Mouse (Mus musculus) CH12.LX (cell line): ENCODE measurements at regions not wholly inside any gene's neighbourhood (a gene's known extent, or its start where the extent isn't known, plus 50 kb on each side); places are given as distances from the start of the nearest gene placed in this dataset.

Experiments
- DNase-seq: peaks from one replicate; pipeline ENCODE4 v3.0.0-alpha.2; 2013; ENCODE audit errors: extremely low read depth
- H3K27ac ChIP-seq: 2 replicates; pipeline ENCODE4 v1.5.1; 2012; ENCODE audit warnings: low read depth, mild to moderate bottlenecking, control low read depth, moderate library complexity; ENCODE audit not compliant: insufficient read depth
- H3K27me3 ChIP-seq: replicated peaks from 2 replicates; pipeline ENCODE3; 2012; ENCODE audit warnings: inconsistent platforms
- H3K36me3 ChIP-seq, 2 experiments: replicated peaks in 1 of 2; 2 replicates each; pipeline versions ENCODE3 to v1.6.1; 2012; ENCODE audit warnings: inconsistent platforms in 1 of 2, low read length in 1 of 2, mild to moderate bottlenecking in 1 of 2, mixed read lengths in 1 of 2, moderate library complexity in 1 of 2; ENCODE audit not compliant: control insufficient read depth in 1 of 2, insufficient read depth in 1 of 2
- H3K4me1 ChIP-seq, 2 experiments: 2 replicates each; pipeline ENCODE4 v1.6.1; 2012; ENCODE audit warnings: inconsistent platforms in 1 of 2, moderate library complexity in 1 of 2; ENCODE audit not compliant: insufficient read depth in 2 of 2, control insufficient read depth in 1 of 2
- H3K4me2 ChIP-seq: 2 replicates; pipeline ENCODE4 v1.6.1; 2012; ENCODE audit warnings: low read depth, mild to moderate bottlenecking, control low read depth; ENCODE audit not compliant: poor library complexity, insufficient read depth, severe bottlenecking
- H3K4me3 ChIP-seq, 3 experiments: fragments of 150-350 bp in 1 of 3; sonication (generic) in 1 of 3; replicated peaks in 1 of 3; 2 replicates each; pipeline versions ENCODE3 to v1.5.1; 2011 to 2012; ENCODE audit warnings: low read depth in 2 of 3, low read length in 2 of 3, mild to moderate bottlenecking in 2 of 3, moderate library complexity in 2 of 3, control low read depth in 1 of 3, improper control_type of control experiment in 1 of 3, inconsistent platforms in 1 of 3, mixed read lengths in 1 of 3; ENCODE audit not compliant: poor library complexity in 1 of 3
- H3K79me2 ChIP-seq: replicated peaks from 2 replicates; pipeline ENCODE4 v1.6.1; 2012; ENCODE audit warnings: mild to moderate bottlenecking, moderate library complexity; ENCODE audit not compliant: control insufficient read depth, poor library complexity, insufficient read depth, severe bottlenecking; ENCODE audit errors: extremely low read depth
- H3K9ac ChIP-seq: 2 replicates; pipeline ENCODE4 v1.6.1; 2012; ENCODE audit warnings: low read depth, mild to moderate bottlenecking, control low read depth, moderate library complexity; ENCODE audit not compliant: insufficient read depth
- H3K9me3 ChIP-seq: replicated peaks from 2 replicates; pipeline ENCODE3; 2012; ENCODE audit warnings: low read length, inconsistent platforms, mixed read lengths
- EP300 ChIP-seq: IDR thresholded peaks from 2 replicates; pipeline ENCODE4 v1.6.1; 2011; ENCODE audit warnings: low read length, improper control_type of control experiment
- GABPA ChIP-seq: IDR thresholded peaks from 2 replicates; pipeline ENCODE4 v1.6.1; 2012; ENCODE audit warnings: low read depth, low read length, improper control_type of control experiment, inconsistent platforms; ENCODE audit not compliant: insufficient replicate concordance
- HCFC1 ChIP-seq: IDR thresholded peaks from 2 replicates; pipeline ENCODE4 v1.6.1; 2012; ENCODE audit warnings: low read depth, mild to moderate bottlenecking, inconsistent platforms, low read length, improper control_type of control experiment
- IRF4 ChIP-seq: IDR thresholded peaks from 2 replicates; pipeline ENCODE4 v1.6.1; 2014; ENCODE audit warnings: low read depth, mild to moderate bottlenecking, inconsistent platforms, low read length, improper control_type of control experiment
- JUN ChIP-seq: IDR thresholded peaks from 2 replicates; pipeline ENCODE4 v1.6.1; 2011; ENCODE audit warnings: low read depth, mild to moderate bottlenecking, low read length, improper control_type of control experiment, moderate library complexity; ENCODE audit not compliant: insufficient read depth
- JUND ChIP-seq: conservative IDR thresholded peaks from 2 replicates; pipeline ENCODE4 v1.6.1; 2011; ENCODE audit warnings: low read depth, low read length, improper control_type of control experiment
- KAT2A ChIP-seq: IDR thresholded peaks from 2 replicates; pipeline ENCODE4 v1.6.1; 2012; ENCODE audit warnings: low read length, improper control_type of control experiment, inconsistent platforms; ENCODE audit not compliant: insufficient replicate concordance
- MAX ChIP-seq: IDR thresholded peaks from 2 replicates; pipeline ENCODE4 v1.6.1; 2011; ENCODE audit warnings: low read length, improper control_type of control experiment
- MEF2A ChIP-seq: IDR thresholded peaks from 2 replicates; pipeline ENCODE4 v1.6.1; 2014; ENCODE audit warnings: low read depth, mild to moderate bottlenecking, inconsistent platforms, low read length, improper control_type of control experiment, borderline replicate concordance
- MXI1 ChIP-seq: IDR thresholded peaks from 2 replicates; pipeline ENCODE4 v1.6.1; 2011; ENCODE audit warnings: mild to moderate bottlenecking, low read depth, low read length, improper control_type of control experiment
- MYC ChIP-seq: IDR thresholded peaks from 2 replicates; pipeline ENCODE4 v1.6.1; 2011; ENCODE audit warnings: low read depth, mild to moderate bottlenecking, improper control_type of control experiment, low read length
- NELFE ChIP-seq: IDR thresholded peaks from 2 replicates; pipeline ENCODE4 v1.6.1; 2011; ENCODE audit warnings: low read depth, low read length, improper control_type of control experiment
- NRF1 ChIP-seq: IDR thresholded peaks from 2 replicates; pipeline ENCODE4 v1.6.1; 2014; ENCODE audit warnings: low read depth, mild to moderate bottlenecking, inconsistent platforms, low read length, improper control_type of control experiment, moderate library complexity
- PAX5 ChIP-seq: IDR thresholded peaks from 2 replicates; pipeline ENCODE4 v1.6.1; 2012; ENCODE audit warnings: low read length, inconsistent platforms, mixed read lengths
- POLR2A ChIP-seq: IDR thresholded peaks from 2 replicates; pipeline ENCODE4 v1.6.1; 2011; ENCODE audit warnings: low read depth, mild to moderate bottlenecking, improper control_type of control experiment, low read length
- POLR2AphosphoS2 ChIP-seq: IDR thresholded peaks from 2 replicates; pipeline ENCODE4 v1.6.1; 2011; ENCODE audit warnings: low read depth, low read length, improper control_type of control experiment
- RAD21 ChIP-seq: IDR thresholded peaks from 2 replicates; pipeline ENCODE4 v1.6.1; 2011; ENCODE audit warnings: low read depth, mild to moderate bottlenecking, low read length, improper control_type of control experiment, moderate library complexity
- RCOR1 ChIP-seq: conservative IDR thresholded peaks from 2 replicates; pipeline ENCODE4 v1.6.1; 2012; ENCODE audit warnings: low read depth, mild to moderate bottlenecking, inconsistent platforms, low read length, improper control_type of control experiment
- SIN3A ChIP-seq: IDR thresholded peaks from 2 replicates; pipeline ENCODE4 v1.6.1; 2012; ENCODE audit warnings: low read length, improper control_type of control experiment, inconsistent platforms
- SMC3 ChIP-seq: IDR thresholded peaks from 2 replicates; pipeline ENCODE4 v1.6.1; 2011; ENCODE audit warnings: low read depth, low read length, improper control_type of control experiment
- TBP ChIP-seq: conservative IDR thresholded peaks from 2 replicates; pipeline ENCODE4 v1.6.1; 2011; ENCODE audit warnings: low read depth, low read length, improper control_type of control experiment
- UBTF ChIP-seq: IDR thresholded peaks from 2 replicates; pipeline ENCODE4 v1.6.1; 2012; ENCODE audit warnings: low read depth, mild to moderate bottlenecking, inconsistent platforms, low read length, improper control_type of control experiment, moderate library complexity
- ZC3H11A ChIP-seq: IDR thresholded peaks from 2 replicates; pipeline ENCODE4 v1.6.1; 2012; ENCODE audit warnings: low read depth, mild to moderate bottlenecking, inconsistent platforms, low read length, improper control_type of control experiment
- ZMIZ1 ChIP-seq: IDR thresholded peaks from 2 replicates; pipeline ENCODE4 v1.6.1; 2012; ENCODE audit warnings: low read depth, mild to moderate bottlenecking, inconsistent platforms, low read length, improper control_type of control experiment
- ZNF384 ChIP-seq: IDR thresholded peaks from 2 replicates; pipeline ENCODE4 v1.6.1; 2012; ENCODE audit warnings: low read depth, low read length, improper control_type of control experiment, inconsistent platforms
- dilution Hi-C: fragments of 300-500 bp; cut with MboI; formaldehyde crosslinking; loops from 2 replicates; pipeline ENCODE4 v1.14.3; 2020; ENCODE audit warnings: low sequenced_read_pairs; ENCODE audit not compliant: extremely low pct_unique_long_range_greater_than_20kb, extremely low pct_ligation_motif_present
- in situ Hi-C: fragments of 300-500 bp; cut with MboI; formaldehyde crosslinking; loops from 3 replicates; pipeline ENCODE4 v1.14.3; 2019; ENCODE audit warnings: low sequenced_read_pairs, low pct_ligation_motif_present, low pct_unique_long_range_greater_than_20kb, mixed read lengths

GRCm38 (mm10) chr13:107872137-107872536 is 172.1 kb upstream of the Smim15 start:
- H3K4me3 ChIP-seq, result no peak overlapping the region
- H3K27ac ChIP-seq, result no peak overlapping the region
- no peaks in the 10 kb centered on the region for H3K9me3 ChIP-seq
- peaks cover 0 to 2% of the 10 kb centered on the region in 2 experiments for H3K36me3 ChIP-seq
- H3K4me2 ChIP-seq, result no peak overlapping the region
- peaks cover 5% of the 10 kb centered on the region; the same call in 1 of the 2 replicates for H3K79me2 ChIP-seq
- no peak for DNase-seq
- no peak for TF ChIP-seq POLR2AphosphoS2
- TF ChIP-seq UBTF, result no peak
- no peak for TF ChIP-seq RAD21
- no peak for TF ChIP-seq MXI1
- no peak for TF ChIP-seq GABPA
- TF ChIP-seq IRF4, result no peak
- TF ChIP-seq NELFE, result no peak
- no peak for TF ChIP-seq MYC
- in situ Hi-C loops, result no loop called here
- peaks cover 6 to 9% of the 10 kb centered on the region in 2 experiments; a peak in 3 of 4 replicates for H3K4me1 ChIP-seq
- H3K9ac ChIP-seq, result no peak overlapping the region
- dilution Hi-C loops, result no loop called here
- no peaks in the 10 kb centered on the region for H3K27me3 ChIP-seq

- Histone ChIP-seq H3K27ac (no peak overlapping the region), H3K9me3 (no peaks in the 10 kb centered on the region), H3K27me3 (no peaks in the 10 kb centered on the region), H3K4me3 (no peak overlapping the region), H3K4me2 (no peak overlapping the region), H3K79me2 (peaks cover 4% of the 10 kb centered on the region; the same call in 1 of the 2 replicates), H3K36me3 (peaks cover 0 to 2% of the 10 kb centered on the region in 2 experiments), H3K4me1 (peaks cover 5 to 9% of the 10 kb centered on the region in 2 experiments; a peak in 3 of 4 replicates), H3K9ac (no peak overlapping the region)
- DNase-seq, result no peak
- TF ChIP-seq KAT2A, result no peak
- no peak for TF ChIP-seq RAD21
- TF ChIP-seq ZMIZ1, result no peak
- no peak for TF ChIP-seq ZNF384
- no peak for TF ChIP-seq POLR2AphosphoS2
- TF ChIP-seq MAX, result no peak
- no peak for TF ChIP-seq MEF2A
- TF ChIP-seq HCFC1, result no peak
- TF ChIP-seq NELFE, result no peak
- no peak for TF ChIP-seq PAX5
- no peak for TF ChIP-seq POLR2A
- no peak for TF ChIP-seq EP300
- TF ChIP-seq JUN, result no peak
- TF ChIP-seq ZC3H11A, result no peak
- TF ChIP-seq TBP, result no peak
- TF ChIP-seq SIN3A, result no peak
- no peak for TF ChIP-seq SMC3
- no peak for TF ChIP-seq NRF1
- TF ChIP-seq JUND, result no peak
- no peak for TF ChIP-seq RCOR1
- in situ Hi-C loops (no loop called here), dilution Hi-C loops (no loop called here)
These were observed 175.3 kb upstream of the Smim15 start for GRCm38 (mm10) chr13:107868906-107869305.
